Mouse (Mus musculus) forebrain, embryonic 12.5 days (tissue): ENCODE data around the gene Anxa2. TPM values are rescaled to one million over a fixed set of nuclear protein-coding genes. Genes with fewer than 3 reads are reported as not detected.

Source experiments
- ATAC-seq: fragments of 200-750 bp; cut with Nextera tagmentation; 2 replicates; pipeline ENCODE4 v1.8.0; 2017; ENCODE audit warnings: moderate TSS enrichment; ENCODE audit not compliant: low FRiP score
- H3K27ac ChIP-seq: fragments of 300-500 bp; sonication (generic); 2 replicates; pipeline ENCODE4 v1.5.1; 2016; ENCODE audit warnings: mild to moderate bottlenecking
- H3K27me3 ChIP-seq: fragments of 300-500 bp; sonication (generic); 2 replicates; pipeline ENCODE4 v1.6.1; 2016; ENCODE audit warnings: mild to moderate bottlenecking
- H3K36me3 ChIP-seq: fragments of 300-500 bp; sonication (generic); replicated peaks from 2 replicates; pipeline ENCODE4 v1.6.1; 2016; ENCODE audit warnings: mild to moderate bottlenecking
- H3K4me1 ChIP-seq: fragments of 300-500 bp; sonication (generic); 2 replicates; pipeline ENCODE4 v1.6.1; 2016
- H3K4me2 ChIP-seq: fragments of 300-500 bp; sonication (generic); 2 replicates; pipeline ENCODE4 v1.6.1; 2016; ENCODE audit warnings: mild to moderate bottlenecking, moderate library complexity
- H3K4me3 ChIP-seq: fragments of 300-500 bp; sonication (generic); replicated peaks from 2 replicates; pipeline ENCODE4 v1.5.1; 2016; ENCODE audit warnings: mild to moderate bottlenecking
- H3K9ac ChIP-seq: fragments of 300-500 bp; sonication (generic); 2 replicates; pipeline ENCODE4 v1.6.1; 2016; ENCODE audit warnings: mild to moderate bottlenecking
- H3K9me3 ChIP-seq: fragments of 300-500 bp; sonication (generic); 2 replicates; pipeline ENCODE4 v1.6.1; 2016
- WGBS: fragments of 180-500 bp; shearing (Covaris S2); methylation state at CpG from one replicate; pipeline ENCODE4 v1.1.7; 2016; 5-methylcytosine and 5-hydroxymethylcytosine counted together
- polyA plus RNA-seq: library from polyadenylated mRNA; unstranded; fragments of >200 nt; fragmentation: Nextera tagmentation; extraction: Ambion mirVana; gene quantifications from 2 replicates; pipeline ENCODE4 v1.2.1, GENCODE M21; 2016

Anxa2 gene
- polyA plus RNA-seq, 1 experiment from 2014 or later, result 160 TPM

- peaks cover 15% of the 10 kb centered on the region for H3K4me1 ChIP-seq
- no peak overlapping the region for H3K9ac ChIP-seq
- 9% methylated on average over 5 of the region's 5 CpGs for WGBS
- H3K27ac ChIP-seq, result no peak overlapping the region
- H3K9me3 ChIP-seq, result no peaks in the 10 kb centered on the region
- no peaks in the 10 kb centered on the region for H3K36me3 ChIP-seq
- no peak overlapping the region for H3K4me2 ChIP-seq
- peaks cover 15% of the 10 kb centered on the region for H3K27me3 ChIP-seq
- no peak for ATAC-seq
- H3K4me3 ChIP-seq, result no peak overlapping the region
Measured at GRCm38 (mm10) chr9:69488972-69489371, 35.6 kb downstream of the Anxa2 start.

GRCm38 (mm10) chr9:69492809-69493208, 39.4 kb downstream of the Anxa2 start:
- no peak overlapping the region for H3K4me3 ChIP-seq
- no peak for ATAC-seq
- no peaks in the 10 kb centered on the region for H3K9me3 ChIP-seq
- no peak overlapping the region for H3K4me2 ChIP-seq
- WGBS, result 97% methylated on average over 6 of the region's 6 CpGs
- no peak overlapping the region for H3K9ac ChIP-seq
- no peak overlapping the region for H3K27ac ChIP-seq
- H3K27me3 ChIP-seq, result no peaks in the 10 kb centered on the region
- H3K4me1 ChIP-seq, result peaks cover 8% of the 10 kb centered on the region
- no peaks in the 10 kb centered on the region for H3K36me3 ChIP-seq

- Histone ChIP-seq H3K4me1 (peaks cover 7% of the 10 kb centered on the region; the same call in 1 of the 2 replicates), H3K36me3 (no peaks in the 10 kb centered on the region), H3K9me3 (no peaks in the 10 kb centered on the region), H3K4me2 (no peak overlapping the region), H3K4me3 (no peak overlapping the region), H3K27ac (no peak overlapping the region), H3K9ac (no peak overlapping the region), H3K27me3 (peaks cover 25% of the 10 kb centered on the region)
- WGBS, result 35% methylated on average over 6 of the region's 6 CpGs
- no peak for ATAC-seq
Measured at GRCm38 (mm10) chr9:69502504-69502903, 49.1 kb downstream of the Anxa2 start.

- Histone ChIP-seq H3K9ac (no peak overlapping the region), H3K9me3 (no peaks in the 10 kb centered on the region), H3K27me3 (peaks cover 50% of the 10 kb centered on the region), H3K36me3 (no peaks in the 10 kb centered on the region), H3K4me3 (no peak overlapping the region), H3K4me1 (peaks cover 9% of the 10 kb centered on the region; the same call in 1 of the 2 replicates), H3K4me2 (no peak overlapping the region), H3K27ac (no peak overlapping the region)
- 15% methylated on average over 7 of the region's 7 CpGs for WGBS
- no peak for ATAC-seq
Measured at GRCm38 (mm10) chr9:69505611-69506010, 52.2 kb downstream of the Anxa2 start.

GRCm38 (mm10) chr9:69507206-69507605, 53.8 kb downstream of the Anxa2 start:
- Histone ChIP-seq H3K9me3 (no peaks in the 10 kb centered on the region), H3K4me1 (peaks cover 10% of the 10 kb centered on the region), H3K9ac (no peak overlapping the region), H3K4me2 (no peak overlapping the region), H3K27ac (no peak overlapping the region), H3K4me3 (no peak overlapping the region), H3K36me3 (no peaks in the 10 kb centered on the region), H3K27me3 (peaks cover 53% of the 10 kb centered on the region)
- WGBS, result 37% methylated on average over 11 of the region's 11 CpGs
- ATAC-seq, result no peak

GRCm38 (mm10) chr9:69508016-69508415, 54.6 kb downstream of the Anxa2 start:
- Histone ChIP-seq H3K9ac (no peak overlapping the region), H3K4me2 (no peak overlapping the region), H3K27me3 (peaks cover 61% of the 10 kb centered on the region), H3K9me3 (no peaks in the 10 kb centered on the region), H3K4me3 (no peak overlapping the region), H3K36me3 (no peaks in the 10 kb centered on the region), H3K4me1 (peaks cover 18% of the 10 kb centered on the region), H3K27ac (no peak overlapping the region)
- WGBS, result 77% methylated on average over 8 of the region's 8 CpGs
- no peak for ATAC-seq

GRCm38 (mm10) chr9:69511881-69512590, 58.6 kb downstream of the Anxa2 start:
- ATAC-seq, result no peak
- Histone ChIP-seq H3K4me1 (peaks cover 15% of the 10 kb centered on the region), H3K36me3 (no peaks in the 10 kb centered on the region), H3K9ac (no peak overlapping the region), H3K4me2 (no peak overlapping the region), H3K27ac (no peak overlapping the region), H3K4me3 (no peak overlapping the region), H3K9me3 (no peaks in the 10 kb centered on the region), H3K27me3 (peaks cover 51% of the 10 kb centered on the region)
- WGBS, result 18% methylated on average over 11 of the region's 11 CpGs

GRCm38 (mm10) chr9:69512726-69513125, 59.3 kb downstream of the Anxa2 start:
- Histone ChIP-seq H3K4me2 (no peak overlapping the region), H3K27me3 (peaks cover 44% of the 10 kb centered on the region), H3K36me3 (no peaks in the 10 kb centered on the region), H3K9ac (no peak overlapping the region), H3K9me3 (no peaks in the 10 kb centered on the region), H3K4me1 (peaks cover 15% of the 10 kb centered on the region), H3K4me3 (no peak overlapping the region), H3K27ac (no peak overlapping the region)
- no peak for ATAC-seq
- WGBS, result 82% methylated on average over 1 of the region's 1 CpGs

GRCm38 (mm10) chr9:69514206-69514605, 60.8 kb downstream of the Anxa2 start:
- Histone ChIP-seq H3K4me2 (no peak overlapping the region), H3K9me3 (no peaks in the 10 kb centered on the region), H3K27ac (no peak overlapping the region), H3K9ac (no peak overlapping the region), H3K4me1 (peaks cover 15% of the 10 kb centered on the region), H3K4me3 (no peak overlapping the region), H3K36me3 (no peaks in the 10 kb centered on the region), H3K27me3 (peaks cover 32% of the 10 kb centered on the region; the same call in 1 of the 2 replicates)
- no peak for ATAC-seq
- 80% methylated on average over 8 of the region's 8 CpGs for WGBS

- no peak overlapping the region for H3K9ac ChIP-seq
- no peak overlapping the region for H3K4me2 ChIP-seq
- H3K4me1 ChIP-seq, result peaks cover 15% of the 10 kb centered on the region
Measured at GRCm38 (mm10) chr9:69515416-69515815, 62.0 kb downstream of the Anxa2 start.

GRCm38 (mm10) chr9:69517387-69518035, 64.1 kb downstream of the Anxa2 start:
- H3K36me3 ChIP-seq, result no peaks in the 10 kb centered on the region
- peak overlapping the region; percentile 13; the same call in 1 of the 2 replicates for H3K27ac ChIP-seq
- no peak overlapping the region for H3K9ac ChIP-seq
- no peak overlapping the region for H3K4me2 ChIP-seq
- 54% methylated on average over 20 of the region's 20 CpGs for WGBS
- H3K9me3 ChIP-seq, result no peaks in the 10 kb centered on the region
- no peak overlapping the region for H3K4me3 ChIP-seq
- H3K4me1 ChIP-seq, result peaks cover 10% of the 10 kb centered on the region
- H3K27me3 ChIP-seq, result peaks cover 14% of the 10 kb centered on the region; the same call in 1 of the 2 replicates
- ATAC-seq, result peak; percentile 75

More at GRCm38 (mm10) chr9:69515416-69515815, 62.0 kb downstream of the Anxa2 start:
- no peak overlapping the region for H3K4me3 ChIP-seq
- H3K27ac ChIP-seq, result no peak overlapping the region
- WGBS, result 87% methylated on average over 7 of the region's 7 CpGs
- no peaks in the 10 kb centered on the region for H3K9me3 ChIP-seq
- ATAC-seq, result no peak
- H3K27me3 ChIP-seq, result peaks cover 23% of the 10 kb centered on the region; the same call in 1 of the 2 replicates
- no peaks in the 10 kb centered on the region for H3K36me3 ChIP-seq
